Mouse (Mus musculus) embryonic fibroblast, embryonic 13.5 days (primary cell): ENCODE measurements at regions not wholly inside any gene's neighbourhood (a gene's known extent, or its start where the extent isn't known, plus 50 kb on each side); places are given as distances from the start of the nearest gene placed in this dataset.

Source experiments
- CTCF ChIP-seq: IDR thresholded peaks from 2 replicates; pipeline ENCODE4 v1.5.1; 2011; ENCODE audit warnings: mild to moderate bottlenecking, control low read depth, low read length, moderate library complexity, borderline replicate concordance; ENCODE audit not compliant: insufficient read depth
- POLR2A ChIP-seq: IDR thresholded peaks from 2 replicates; pipeline ENCODE4 v1.6.1; 2011; ENCODE audit warnings: low read depth, mild to moderate bottlenecking, control low read depth, low read length, moderate library complexity

- TF ChIP-seq CTCF (no peak), POLR2A (no peak)
These were observed 463.7 kb upstream of the Gulo start for GRCm38 (mm10) chr14:66472537-66473250.
